Mouse (Mus musculus): ENCODE results near the gene Adprm. TPM values are rescaled to one million over a fixed set of nuclear protein-coding genes. Genes with fewer than 3 reads are reported as not detected.
"Not testable (repeated sequence)": the region's sequence is repeated elsewhere in the genome, so short reads cannot be mapped to it uniquely, and the experiment has no call there.

The Adprm gene
- polyA plus RNA-seq, 1 experiment from 2014 or later = 36.6 TPM

GRCm38 (mm10) chr11:67092354-67092753, 40.0 kb upstream of the Adprm start:
- H3K9me3 ChIP-seq (ENCODE audit: control insufficient read depth, low read length); ATAC-seq (ENCODE audit: low FRiP score, low TSS enrichment): not testable (repeated sequence)
- WGBS = 94% methylated on average over 12 of the region's 12 CpGs

GRCm38 (mm10) chr11:67087225-67087624, 34.8 kb upstream of the Adprm start:
- ATAC-seq (ENCODE audit: low FRiP score, low TSS enrichment) (no peak), DNase-seq (no peak)
- no peaks in the 10 kb centered on the region for H3K4me1 ChIP-seq (ENCODE audit: control insufficient read depth, insufficient read depth, low read length)
- no peaks in the 10 kb centered on the region for H3K9me3 ChIP-seq (ENCODE audit: control insufficient read depth, low read length)
- no peak overlapping the region for H3K4me3 ChIP-seq (replicated peaks; ENCODE audit: low read depth, low read length)
- WGBS = 91% methylated on average over 12 of the region's 12 CpGs
- H3K27me3 ChIP-seq (ENCODE audit: control insufficient read depth, insufficient read depth, low read length) = peaks cover 10% of the 10 kb centered on the region; the same call in 1 of the 2 replicates
- H3K9ac ChIP-seq (replicated peaks; ENCODE audit: low read length) = no peak overlapping the region
- H3K27ac ChIP-seq (replicated peaks; ENCODE audit: low read depth, low read length) = no peak overlapping the region
- no peak overlapping the region for H3K4me2 ChIP-seq (ENCODE audit: low read length)
- no peaks in the 10 kb centered on the region for H3K36me3 ChIP-seq (ENCODE audit: control insufficient read depth, insufficient read depth, low read length)

More at GRCm38 (mm10) chr11:67092354-67092753, 40.0 kb upstream of the Adprm start:
- not testable (repeated sequence) for H3K4me3 ChIP-seq (replicated peaks; ENCODE audit: low read depth, low read length); H3K27me3 ChIP-seq (ENCODE audit: control insufficient read depth, insufficient read depth, low read length); H3K9ac ChIP-seq (replicated peaks; ENCODE audit: low read length); H3K27ac ChIP-seq (replicated peaks; ENCODE audit: low read depth, low read length); H3K4me2 ChIP-seq (ENCODE audit: low read length); DNase-seq; H3K36me3 ChIP-seq (ENCODE audit: control insufficient read depth, insufficient read depth, low read length); H3K4me1 ChIP-seq (ENCODE audit: control insufficient read depth, insufficient read depth, low read length)

GRCm38 (mm10) chr11:67086467-67087164, 34.2 kb upstream of the Adprm start:
- Histone ChIP-seq H3K4me1 (ENCODE audit: control insufficient read depth, insufficient read depth, low read length) (no peaks in the 10 kb centered on the region), H3K27ac (replicated peaks; ENCODE audit: low read depth, low read length) (no peak overlapping the region), H3K4me2 (ENCODE audit: low read length) (no peak overlapping the region), H3K27me3 (ENCODE audit: control insufficient read depth, insufficient read depth, low read length) (peaks cover 10% of the 10 kb centered on the region; the same call in 1 of the 2 replicates), H3K36me3 (ENCODE audit: control insufficient read depth, insufficient read depth, low read length) (no peaks in the 10 kb centered on the region), H3K9ac (replicated peaks; ENCODE audit: low read length) (no peak overlapping the region), H3K9me3 (ENCODE audit: control insufficient read depth, low read length) (no peaks in the 10 kb centered on the region), H3K4me3 (replicated peaks; ENCODE audit: low read depth, low read length) (no peak overlapping the region)
- no peak for ATAC-seq (ENCODE audit: low FRiP score, low TSS enrichment)
- 65% methylated on average over 9 of the region's 9 CpGs for WGBS
- DNase-seq = no peak

- no peak overlapping the region for H3K4me3 ChIP-seq (replicated peaks; ENCODE audit: low read depth, low read length)
- ATAC-seq (ENCODE audit: low FRiP score, low TSS enrichment) = no peak
- peak; percentile 90 for DNase-seq
- no peaks in the 10 kb centered on the region for H3K9me3 ChIP-seq (ENCODE audit: control insufficient read depth, low read length)
- H3K4me1 ChIP-seq (ENCODE audit: control insufficient read depth, insufficient read depth, low read length) = no peaks in the 10 kb centered on the region
- no peak overlapping the region for H3K4me2 ChIP-seq (ENCODE audit: low read length)
- H3K36me3 ChIP-seq (ENCODE audit: control insufficient read depth, insufficient read depth, low read length) = no peaks in the 10 kb centered on the region
- no peak overlapping the region for H3K9ac ChIP-seq (replicated peaks; ENCODE audit: low read length)
- WGBS = 3% methylated on average over 6 of the region's 6 CpGs
- peaks cover 10% of the 10 kb centered on the region; the same call in 1 of the 2 replicates for H3K27me3 ChIP-seq (ENCODE audit: control insufficient read depth, insufficient read depth, low read length)
- no peak overlapping the region for H3K27ac ChIP-seq (replicated peaks; ENCODE audit: low read depth, low read length)
Measured at GRCm38 (mm10) chr11:67085489-67085888, 33.1 kb upstream of the Adprm start.

- no peaks in the 10 kb centered on the region for H3K36me3 ChIP-seq (ENCODE audit: control insufficient read depth, insufficient read depth, low read length)
- H3K4me2 ChIP-seq (ENCODE audit: low read length) = no peak overlapping the region
- no peak overlapping the region for H3K27ac ChIP-seq (replicated peaks; ENCODE audit: low read depth, low read length)
- DNase-seq = no peak
- H3K9ac ChIP-seq (replicated peaks; ENCODE audit: low read length) = no peak overlapping the region
- WGBS = 42% methylated on average over 32 of the region's 32 CpGs
- no peaks in the 10 kb centered on the region for H3K9me3 ChIP-seq (ENCODE audit: control insufficient read depth, low read length)
- no peak for ATAC-seq (ENCODE audit: low FRiP score, low TSS enrichment)
- 0 out of 2 replicates have a peak, but pooled peaks cover 3% of the 10 kb centered on the region for H3K4me1 ChIP-seq (ENCODE audit: control insufficient read depth, insufficient read depth, low read length)
- peaks cover 10% of the 10 kb centered on the region; the same call in 1 of the 2 replicates for H3K27me3 ChIP-seq (ENCODE audit: control insufficient read depth, insufficient read depth, low read length)
- no peak overlapping the region for H3K4me3 ChIP-seq (replicated peaks; ENCODE audit: low read depth, low read length)
Measured at GRCm38 (mm10) chr11:67083712-67084340, 31.4 kb upstream of the Adprm start.

GRCm38 (mm10) chr11:67083239-67083638, 30.8 kb upstream of the Adprm start:
- ATAC-seq (ENCODE audit: low FRiP score, low TSS enrichment) = no peak

GRCm38 (mm10) chr11:67082793-67083192, 30.4 kb upstream of the Adprm start:
- H3K4me3 ChIP-seq (replicated peaks; ENCODE audit: low read depth, low read length) = no peak overlapping the region
- H3K4me1 ChIP-seq (ENCODE audit: control insufficient read depth, insufficient read depth, low read length) = 0 out of 2 replicates have a peak, but pooled peaks cover 3% of the 10 kb centered on the region
- DNase-seq (no peak), ATAC-seq (ENCODE audit: low FRiP score, low TSS enrichment) (no peak)
- WGBS = 84% methylated on average over 13 of the region's 13 CpGs
- H3K4me2 ChIP-seq (ENCODE audit: low read length) = no peak overlapping the region
- H3K9me3 ChIP-seq (ENCODE audit: control insufficient read depth, low read length) = no peaks in the 10 kb centered on the region
- H3K27me3 ChIP-seq (ENCODE audit: control insufficient read depth, insufficient read depth, low read length) = peaks cover 10% of the 10 kb centered on the region; the same call in 1 of the 2 replicates
- no peaks in the 10 kb centered on the region for H3K36me3 ChIP-seq (ENCODE audit: control insufficient read depth, insufficient read depth, low read length)
- no peak overlapping the region for H3K9ac ChIP-seq (replicated peaks; ENCODE audit: low read length)
- no peak overlapping the region for H3K27ac ChIP-seq (replicated peaks; ENCODE audit: low read depth, low read length)

More at GRCm38 (mm10) chr11:67083239-67083638, 30.8 kb upstream of the Adprm start:
- Histone ChIP-seq H3K36me3 (ENCODE audit: control insufficient read depth, insufficient read depth, low read length) (no peaks in the 10 kb centered on the region), H3K4me2 (ENCODE audit: low read length) (no peak overlapping the region), H3K9ac (replicated peaks; ENCODE audit: low read length) (no peak overlapping the region), H3K27ac (replicated peaks; ENCODE audit: low read depth, low read length) (no peak overlapping the region), H3K9me3 (ENCODE audit: control insufficient read depth, low read length) (no peaks in the 10 kb centered on the region), H3K4me1 (ENCODE audit: control insufficient read depth, insufficient read depth, low read length) (0 out of 2 replicates have a peak, but pooled peaks cover 3% of the 10 kb centered on the region), H3K27me3 (ENCODE audit: control insufficient read depth, insufficient read depth, low read length) (peaks cover 10% of the 10 kb centered on the region; the same call in 1 of the 2 replicates), H3K4me3 (replicated peaks; ENCODE audit: low read depth, low read length) (no peak overlapping the region)
- no peak for DNase-seq
- WGBS = 70% methylated on average over 6 of the region's 6 CpGs

- DNase-seq = no peak
- 91% methylated on average over 7 of the region's 7 CpGs for WGBS
- Histone ChIP-seq H3K9ac (replicated peaks; ENCODE audit: low read length) (no peak overlapping the region), H3K4me1 (ENCODE audit: control insufficient read depth, insufficient read depth, low read length) (0 out of 2 replicates have a peak, but pooled peaks cover 3% of the 10 kb centered on the region), H3K36me3 (ENCODE audit: control insufficient read depth, insufficient read depth, low read length) (no peaks in the 10 kb centered on the region), H3K4me2 (ENCODE audit: low read length) (no peak overlapping the region), H3K27me3 (ENCODE audit: control insufficient read depth, insufficient read depth, low read length) (peaks cover 10% of the 10 kb centered on the region; the same call in 1 of the 2 replicates), H3K9me3 (ENCODE audit: control insufficient read depth, low read length) (no peaks in the 10 kb centered on the region), H3K27ac (replicated peaks; ENCODE audit: low read depth, low read length) (no peak overlapping the region), H3K4me3 (replicated peaks; ENCODE audit: low read depth, low read length) (no peak overlapping the region)
- no peak for ATAC-seq (ENCODE audit: low FRiP score, low TSS enrichment)
Measured at GRCm38 (mm10) chr11:67082188-67082587, 29.8 kb upstream of the Adprm start.

Data from midbrain, embryonic 14.5 days (tissue).